Mouse (Mus musculus) megakaryocyte, adult 5-6 weeks (primary cell): ENCODE measurements around the gene Gucy2g. TPM values are rescaled to one million over a fixed set of nuclear protein-coding genes. Genes with fewer than 3 reads are reported as not detected.
A peak's percentile ranks its signal among the peaks of the same experiment; 100 is the strongest.

Source experiments
- ATAC-seq: 2 replicates; pipeline ENCODE4 v1.8.0; 2016; ENCODE audit warnings: mild to moderate bottlenecking, inconsistent platforms; ENCODE audit not compliant: poor library complexity, severe bottlenecking
- total RNA-seq, 2 experiments: library from RNA; stranded (forward) in 1 of 2; stranded (reverse) in 1 of 2; fragments of 153-499, 151-499 nt in 1 of 2; fragments of 221-1000, 200-1000 nt in 1 of 2; gene quantifications; 2 replicates each; pipeline versions ENCODE4 v1.2.3 to v1.2.4; 2015 to 2017

The Gucy2g gene
- total RNA-seq (2015) (not detected in 2 replicates), total RNA-seq (2017) (not detected in 2 replicates)

GRCm38 (mm10) chr19:55241186-55241645 is at the start of gene Gucy2g:
Gucy2g (minus strand) TSS chr19:55241236.
- ATAC-seq, result no peak

GRCm38 (mm10) chr19:55288974-55289373 is 47.9 kb upstream of the Gucy2g start:
- no peak for ATAC-seq

- no peak for ATAC-seq
These were observed 45.0 kb upstream of the Gucy2g start for GRCm38 (mm10) chr19:55286034-55286433.

GRCm38 (mm10) chr19:55284093-55284492 is 43.1 kb upstream of the Gucy2g start:
- ATAC-seq, result peak; percentile 66

GRCm38 (mm10) chr19:55276770-55277169 is 35.7 kb upstream of the Gucy2g start:
- no peak for ATAC-seq

GRCm38 (mm10) chr19:55276100-55276499 is 35.1 kb upstream of the Gucy2g start:
- ATAC-seq, result no peak

- no peak for ATAC-seq
These were observed 32.3 kb upstream of the Gucy2g start for GRCm38 (mm10) chr19:55273340-55273739.

GRCm38 (mm10) chr19:55271448-55271847 is 30.4 kb upstream of the Gucy2g start:
- ATAC-seq, result no peak

GRCm38 (mm10) chr19:55269051-55269450 is 28.0 kb upstream of the Gucy2g start:
- ATAC-seq, result no peak

- ATAC-seq, result no peak
These were observed 27.1 kb upstream of the Gucy2g start for GRCm38 (mm10) chr19:55268150-55268549.

GRCm38 (mm10) chr19:55266786-55267185 is 25.8 kb upstream of the Gucy2g start:
- ATAC-seq, result no peak

GRCm38 (mm10) chr19:55265269-55265668 is 24.2 kb upstream of the Gucy2g start:
- peak; percentile 96 for ATAC-seq

GRCm38 (mm10) chr19:55260389-55261184 is 19.6 kb upstream of the Gucy2g start:
- ATAC-seq, result no peak

GRCm38 (mm10) chr19:55258514-55258913 is 17.5 kb upstream of the Gucy2g start:
- no peak for ATAC-seq

- 0 out of 2 replicates have a peak, but pooled peaks have one; percentile 25 for ATAC-seq
These were observed 16.8 kb upstream of the Gucy2g start for GRCm38 (mm10) chr19:55257656-55258375.

GRCm38 (mm10) chr19:55256156-55256555 is 15.1 kb upstream of the Gucy2g start:
- ATAC-seq, result no peak

- 0 out of 2 replicates have a peak, but pooled peaks have one; percentile 7 for ATAC-seq
These were observed 13.5 kb upstream of the Gucy2g start for GRCm38 (mm10) chr19:55254513-55255016.

- peak; percentile 78 for ATAC-seq
These were observed 12.8 kb upstream of the Gucy2g start for GRCm38 (mm10) chr19:55253570-55254441.

- ATAC-seq, result peak; percentile 23
These were observed 12.2 kb upstream of the Gucy2g start for GRCm38 (mm10) chr19:55253239-55253569.

GRCm38 (mm10) chr19:55251383-55252124 is 10.5 kb upstream of the Gucy2g start, which contains the start of gene Acsl5:
Acsl5 (plus strand) TSS chr19:55251938.
- peak; percentile 38 for ATAC-seq
